Mouse (Mus musculus) lung, adult 2 months (tissue): ENCODE data around the gene Hoxd8.

Experiments used
- CTCF ChIP-seq: fragments of 200-500 bp; IDR thresholded peaks from 2 replicates; pipeline ENCODE4 v1.5.1; 2011; ENCODE audit warnings: mild to moderate bottlenecking, low read length, control low read depth; ENCODE audit not compliant: insufficient read depth
- POLR2A ChIP-seq: fragments of 200-500 bp; IDR thresholded peaks from 2 replicates; pipeline ENCODE4 v1.6.1; 2011; ENCODE audit warnings: low read depth, mild to moderate bottlenecking, control low read depth, low read length, borderline replicate concordance; ENCODE audit errors: extremely low read depth

DNA sequence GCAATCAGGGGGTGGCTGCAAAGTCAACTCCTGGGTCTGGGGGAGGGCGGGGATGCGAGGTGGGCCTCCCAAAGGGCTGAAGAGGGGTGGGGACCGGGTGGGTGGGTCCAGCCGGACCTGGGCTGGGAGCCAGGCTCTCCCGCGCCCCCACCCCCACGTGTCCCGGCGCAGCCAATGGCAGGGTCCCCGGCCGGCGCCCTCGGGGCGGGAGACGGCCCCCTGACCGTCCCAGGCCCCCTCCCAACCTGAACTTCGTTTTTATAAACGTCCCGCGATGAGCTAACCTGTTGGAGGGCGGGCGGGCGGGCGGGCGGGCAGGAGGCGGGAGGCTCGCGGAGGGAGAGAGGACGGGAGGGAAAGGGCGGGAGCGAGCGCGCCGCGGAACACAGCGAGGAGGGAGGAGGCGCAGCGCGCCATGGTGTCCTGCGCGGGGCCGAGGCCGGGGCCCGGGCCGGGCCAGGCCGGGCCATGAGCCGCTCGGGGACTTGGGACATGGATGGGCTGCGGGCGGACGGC is 36.5 kb upstream of the Hoxd8 start, which contains the start of gene Hoxd13:
- TF ChIP-seq CTCF = no peak
- TF ChIP-seq POLR2A = no peak
